Mouse (Mus musculus) heart, postnatal 0 days (tissue): Measurements from ENCODE around the gene Rab4b.

Experiments
- CTCF ChIP-seq: IDR thresholded peaks from 2 replicates; pipeline ENCODE4 v1.5.1; 2016; ENCODE audit warnings: antibody characterized with exemption, control low read depth, low read depth
- EP300 ChIP-seq: IDR thresholded peaks from 2 replicates; pipeline ENCODE4 v1.6.1; 2016; ENCODE audit warnings: antibody characterized with exemption, low read depth

GRCm38 (mm10) chr7:27222538-27222937 is 43.8 kb upstream of the Rab4b start:
- TF ChIP-seq CTCF (no peak), EP300 (no peak)
